8 mouse cellular contexts compared by ENCODE assay signal in genomic region chr15:77079890-77080361, GRCm38 (mm10). TPM values are rescaled to one million over a fixed set of nuclear protein-coding genes. Genes with fewer than 3 reads are reported as not detected.
DNase-seq lines count a peak whose midpoint lies in the region; ATAC-seq and TF ChIP-seq lines count a peak whose summit lies in the region.

No protein-coding gene starts in this region.

- DNase-seq in embryonic facial prominence, embryonic 10.5 days (ENCODE audit: low spot score) = no peak
- peak; percentile 36 for DNase-seq in midbrain, postnatal 0 days (ENCODE audit: low spot score)
- no peak for DNase-seq in midbrain, embryonic 14.5 days
- peak; percentile 52 to 62 for DNase-seq in gastrocnemius, adult 8-10 months (ENCODE audit: low spot score in 2 of 2)
- DNase-seq in midbrain, embryonic 11.5 days (ENCODE audit: low spot score, missing footprints) = no peak

- H3K4me3 ChIP-seq in embryonic facial prominence, embryonic 12.5 days = no peak overlapping the region
- H3K4me3 ChIP-seq in embryonic facial prominence, embryonic 10.5 days = no peak overlapping the region
- no peak overlapping the region for H3K4me3 ChIP-seq in midbrain, postnatal 0 days (ENCODE audit: low read depth, low read length)
- H3K4me3 ChIP-seq in midbrain, embryonic 14.5 days (replicated peaks; ENCODE audit: low read depth, low read length) = no peak overlapping the region
- H3K4me3 ChIP-seq in olfactory bulb, adult 2 months (ENCODE audit: insufficient read depth, low read depth, low read length) = no peak overlapping the region
- H3K4me3 ChIP-seq in midbrain, embryonic 11.5 days (ENCODE audit: low read depth, low read length) = no peak overlapping the region

- no peak for TF ChIP-seq POLR2A in olfactory bulb, adult 2 months (IDR thresholded peaks at IDR 0.05; ENCODE audit: insufficient read depth, low read depth, low read length)

- H3K4me1 ChIP-seq in embryonic facial prominence, embryonic 12.5 days = peaks cover 11% of the 10 kb centered on the region
- H3K4me1 ChIP-seq in embryonic facial prominence, embryonic 10.5 days = peaks cover 23% of the 10 kb centered on the region
- no peaks in the 10 kb centered on the region for H3K4me1 ChIP-seq in midbrain, postnatal 0 days (ENCODE audit: insufficient read depth, low read length)
- H3K4me1 ChIP-seq in midbrain, embryonic 14.5 days (ENCODE audit: control insufficient read depth, insufficient read depth, low read length) = no peaks in the 10 kb centered on the region
- H3K4me1 ChIP-seq in olfactory bulb, adult 2 months (ENCODE audit: control insufficient read depth, insufficient read depth, low read length) = peaks cover 27% of the 10 kb centered on the region
- H3K4me1 ChIP-seq in midbrain, embryonic 11.5 days (ENCODE audit: control insufficient read depth, insufficient read depth, low read length) = no peaks in the 10 kb centered on the region

- no peak for ATAC-seq in embryonic facial prominence, embryonic 12.5 days (ENCODE audit: insufficient number of reproducible peaks, insufficient read depth, low FRiP score, low TSS enrichment)
- no peak for ATAC-seq in midbrain, postnatal 0 days (ENCODE audit: low FRiP score)
- no peak for ATAC-seq in midbrain, embryonic 14.5 days (ENCODE audit: low FRiP score, low TSS enrichment)
- no peak for ATAC-seq in megakaryocyte, adult 5-6 weeks (ENCODE audit: poor library complexity, severe bottlenecking)
- ATAC-seq in midbrain, embryonic 11.5 days (ENCODE audit: low FRiP score) = no peak

- no peak overlapping the region for H3K4me2 ChIP-seq in embryonic facial prominence, embryonic 12.5 days (replicated peaks)
- H3K4me2 ChIP-seq in midbrain, postnatal 0 days (ENCODE audit: low read depth, low read length, poor library complexity, severe bottlenecking) = no peak overlapping the region
- H3K4me2 ChIP-seq in midbrain, embryonic 14.5 days (ENCODE audit: low read length) = no peak overlapping the region
- H3K4me2 ChIP-seq in midbrain, embryonic 11.5 days = no peak overlapping the region

- WGBS in embryonic facial prominence, embryonic 12.5 days = 73% methylated on average over 11 of the region's 11 CpGs
- 77% methylated on average over 11 of the region's 11 CpGs for WGBS in embryonic facial prominence, embryonic 10.5 days
- 71% methylated on average over 11 of the region's 11 CpGs for WGBS in midbrain, postnatal 0 days
- WGBS in midbrain, embryonic 14.5 days = 73% methylated on average over 11 of the region's 11 CpGs
- 31% methylated on average over 11 of the region's 11 CpGs for WGBS in olfactory bulb, adult 2 months
- WGBS in midbrain, embryonic 11.5 days = 72% methylated on average over 11 of the region's 11 CpGs

- no peaks in the 10 kb centered on the region for H3K9me3 ChIP-seq in embryonic facial prominence, embryonic 12.5 days
- no peaks in the 10 kb centered on the region for H3K9me3 ChIP-seq in embryonic facial prominence, embryonic 10.5 days
- no peaks in the 10 kb centered on the region for H3K9me3 ChIP-seq in midbrain, postnatal 0 days (ENCODE audit: low read length)
- no peaks in the 10 kb centered on the region for H3K9me3 ChIP-seq in midbrain, embryonic 14.5 days (ENCODE audit: control insufficient read depth, low read length)
- no peaks in the 10 kb centered on the region for H3K9me3 ChIP-seq in midbrain, embryonic 11.5 days (ENCODE audit: control insufficient read depth, low read length)

- H3K27ac ChIP-seq in embryonic facial prominence, embryonic 12.5 days = 0 out of 2 replicates have a peak overlapping the region, but pooled peaks have one; percentile 17
- H3K27ac ChIP-seq in embryonic facial prominence, embryonic 10.5 days (replicated peaks) = no peak overlapping the region
- no peak overlapping the region; the same call in 1 of the 2 replicates for H3K27ac ChIP-seq in midbrain, postnatal 0 days (ENCODE audit: low read depth, low read length)
- H3K27ac ChIP-seq in midbrain, embryonic 14.5 days (replicated peaks; ENCODE audit: low read depth, low read length) = no peak overlapping the region
- peak overlapping the region; percentile 63 for H3K27ac ChIP-seq in olfactory bulb, adult 2 months (ENCODE audit: insufficient read depth, low read depth, low read length)
- no peak overlapping the region for H3K27ac ChIP-seq in midbrain, embryonic 11.5 days (ENCODE audit: low read depth, low read length)

- no peak for TF ChIP-seq CTCF in midbrain, postnatal 0 days (IDR thresholded peaks at IDR 0.05)
- TF ChIP-seq CTCF in olfactory bulb, adult 2 months (IDR thresholded peaks at IDR 0.05; ENCODE audit: insufficient read depth, low read depth, low read length) = no peak

- peaks cover 74% of the 10 kb centered on the region for H3K36me3 ChIP-seq in embryonic facial prominence, embryonic 12.5 days
- peaks cover 92% of the 10 kb centered on the region for H3K36me3 ChIP-seq in embryonic facial prominence, embryonic 10.5 days (replicated peaks)
- H3K36me3 ChIP-seq in midbrain, postnatal 0 days (ENCODE audit: insufficient read depth, low read length) = peaks cover 46% of the 10 kb centered on the region
- H3K36me3 ChIP-seq in midbrain, embryonic 14.5 days (ENCODE audit: control insufficient read depth, insufficient read depth, low read length) = peaks cover 73% of the 10 kb centered on the region
- peaks cover 4% of the 10 kb centered on the region for H3K36me3 ChIP-seq in midbrain, embryonic 11.5 days (ENCODE audit: control insufficient read depth, insufficient read depth, low read length)

- H3K9ac ChIP-seq in embryonic facial prominence, embryonic 12.5 days = no peak overlapping the region
- no peak overlapping the region for H3K9ac ChIP-seq in midbrain, postnatal 0 days (replicated peaks; ENCODE audit: low read length, poor library complexity, severe bottlenecking)
- H3K9ac ChIP-seq in midbrain, embryonic 14.5 days (replicated peaks; ENCODE audit: low read length) = no peak overlapping the region
- H3K9ac ChIP-seq in midbrain, embryonic 11.5 days (ENCODE audit: low read length) = no peak overlapping the region

- H3K27me3 ChIP-seq in embryonic facial prominence, embryonic 12.5 days = no peaks in the 10 kb centered on the region
- H3K27me3 ChIP-seq in embryonic facial prominence, embryonic 10.5 days (replicated peaks; ENCODE audit: low read depth, poor library complexity, severe bottlenecking) = no peaks in the 10 kb centered on the region
- H3K27me3 ChIP-seq in midbrain, postnatal 0 days (ENCODE audit: insufficient read depth, low read length) = no peaks in the 10 kb centered on the region
- no peaks in the 10 kb centered on the region for H3K27me3 ChIP-seq in midbrain, embryonic 14.5 days (ENCODE audit: control insufficient read depth, insufficient read depth, low read length)
- H3K27me3 ChIP-seq in midbrain, embryonic 11.5 days (ENCODE audit: control insufficient read depth, insufficient read depth, low read length) = no peaks in the 10 kb centered on the region

RNA-seq across cellular contexts. Expression of gene Mb, which starts 29.5 kb away (rescaled TPM):
- polyA plus RNA-seq in embryonic facial prominence, embryonic 12.5 days (2016; fragmentation: Nextera tagmentation; extraction: Ambion mirVana) = 1.2 and 1.3 TPM in 2 replicates
- polyA plus RNA-seq in embryonic facial prominence, embryonic 10.5 days (2016; fragmentation: Nextera tagmentation; extraction: Ambion mirVana) = 0.72 and 0.86 TPM in 2 replicates
- 0.66 TPM in 1 of 2 replicates, not detected in the other for total RNA-seq in midbrain, postnatal 0 days (2014; rRNA removed)
- polyA plus RNA-seq in midbrain, postnatal 0 days (2015; fragmentation: Nextera tagmentation; extraction: Ambion mirVana) = 0.53 and 0.69 TPM in 2 replicates
- polyA plus RNA-seq in midbrain, embryonic 14.5 days (2014; fragmentation: Nextera tagmentation; extraction: Ambion mirVana) = 0.57 and 1.2 TPM in 2 replicates
- 1,000 to 10,000 TPM; 3,053 to 3,564 (median 3,434) TPM for total RNA-seq in gastrocnemius, adult 8-10 months (2022)
- polyA plus RNA-seq in olfactory bulb, adult 2 months (2012; ENCODE audit: insufficient read depth, insufficient read length, low replicate concordance, missing spikeins) = not detected in 2 replicates
- not detected in 2 replicates for total RNA-seq in megakaryocyte, adult 5-6 weeks (2015)
- not detected in 2 replicates for total RNA-seq in megakaryocyte, adult 5-6 weeks (2017)
- not detected in 2 replicates for polyA plus RNA-seq in midbrain, embryonic 11.5 days (2014; fragmentation: Nextera tagmentation; extraction: Ambion mirVana)

RNA-seq across cellular contexts. Expression of gene Apol6, which starts 35.4 kb away (rescaled TPM):
- 0.09 TPM in 1 of 2 replicates, not detected in the other for polyA plus RNA-seq in embryonic facial prominence, embryonic 12.5 days (2016; fragmentation: Nextera tagmentation; extraction: Ambion mirVana)
- polyA plus RNA-seq in embryonic facial prominence, embryonic 10.5 days (2016; fragmentation: Nextera tagmentation; extraction: Ambion mirVana) = 0.07 and 0.16 TPM in 2 replicates
- 0.14 and 0.16 TPM in 2 replicates for total RNA-seq in midbrain, postnatal 0 days (2014; rRNA removed)
- polyA plus RNA-seq in midbrain, postnatal 0 days (2015; fragmentation: Nextera tagmentation; extraction: Ambion mirVana) = 0.15 and 0.16 TPM in 2 replicates
- polyA plus RNA-seq in midbrain, embryonic 14.5 days (2014; fragmentation: Nextera tagmentation; extraction: Ambion mirVana) = 0.15 TPM in 1 of 2 replicates, not detected in the other
- total RNA-seq in gastrocnemius, adult 8-10 months (2022) = 10 to 100 TPM; 29.4 to 66.8 (median 49.7) TPM
- not detected in 2 replicates for polyA plus RNA-seq in olfactory bulb, adult 2 months (2012; ENCODE audit: insufficient read depth, insufficient read length, low replicate concordance, missing spikeins)
- not detected in 2 replicates for total RNA-seq in megakaryocyte, adult 5-6 weeks (2015)
- 0.04 TPM in 1 of 2 replicates, not detected in the other for total RNA-seq in megakaryocyte, adult 5-6 weeks (2017)
- not detected in 2 replicates for polyA plus RNA-seq in midbrain, embryonic 11.5 days (2014; fragmentation: Nextera tagmentation; extraction: Ambion mirVana)

Comparison
In these comparisons a context has a peak if more than half of its experiments do, and no peak if none do; other contexts are left out.
1. H3K27ac ChIP-seq: peak in embryonic facial prominence, embryonic 12.5 days (single experiment) and olfactory bulb, adult 2 months (single experiment); none in embryonic facial prominence, embryonic 10.5 days (single experiment), midbrain, postnatal 0 days (single experiment), midbrain, embryonic 14.5 days (single experiment) and midbrain, embryonic 11.5 days (single experiment).
2. DNase-seq: peak in midbrain, postnatal 0 days (single experiment) and gastrocnemius, adult 8-10 months (2 of 2); none in embryonic facial prominence, embryonic 10.5 days (single experiment), midbrain, embryonic 14.5 days (single experiment) and midbrain, embryonic 11.5 days (single experiment).